Mouse (Mus musculus) layer of hippocampus, adult 9-10 months (tissue): ENCODE results near the gene Foxn1.
A peak's percentile ranks its signal among the peaks of the same experiment; 100 is the strongest.

Experiments used
- DNase-seq: peaks from one replicate; pipeline ENCODE4 v3.0.0; 2022; ENCODE audit warnings: low spot score

The Foxn1 gene

GRCm38 (mm10) chr11:78355471-78356238 lies 30.7 kb downstream of the Foxn1 start:
- no peak for DNase-seq

DNA sequence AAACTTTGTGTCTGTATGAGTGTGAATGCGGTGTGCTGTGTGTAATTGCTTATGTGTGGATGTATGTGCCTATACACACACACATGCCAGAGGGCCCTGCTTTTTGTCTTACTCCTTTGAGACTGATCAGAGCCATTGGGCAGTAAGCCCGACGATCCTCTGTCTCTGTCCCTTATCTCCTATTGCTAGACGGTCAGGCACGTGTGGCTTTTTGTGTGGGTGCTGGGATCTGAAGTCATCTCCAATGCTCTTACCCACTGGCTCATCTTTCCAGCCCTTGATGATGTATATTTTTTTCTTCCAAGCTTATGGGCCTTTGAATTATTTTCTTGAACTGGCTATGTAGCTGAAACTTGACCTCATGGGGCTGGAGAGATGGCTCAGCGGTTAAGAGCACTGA lies 31.5 kb downstream of the Foxn1 start:
- no peak for DNase-seq

DNA sequence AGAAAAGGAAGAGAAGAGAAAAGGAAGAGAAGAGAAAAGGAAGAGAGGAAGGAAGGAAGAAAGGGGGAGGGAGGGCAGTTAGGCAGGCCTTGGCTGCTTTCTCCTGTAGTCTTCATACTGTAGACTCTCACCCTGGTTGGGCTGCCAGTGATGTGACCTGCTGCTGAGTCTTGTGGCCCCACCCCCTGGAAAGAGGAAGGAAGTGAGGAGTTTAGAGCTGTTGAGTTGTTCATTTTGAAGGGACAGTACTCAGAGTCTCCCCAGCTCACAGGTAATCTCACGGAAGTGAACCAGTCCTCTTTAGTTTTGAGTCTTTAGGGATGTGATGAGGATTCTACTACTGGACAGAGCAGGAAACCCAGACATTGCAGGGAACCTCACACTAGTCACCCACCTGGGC lies 33.3 kb downstream of the Foxn1 start:
- no peak for DNase-seq

GRCm38 (mm10) chr11:78349441-78350358 lies 36.7 kb downstream of the Foxn1 start:
- no peak for DNase-seq

DNA sequence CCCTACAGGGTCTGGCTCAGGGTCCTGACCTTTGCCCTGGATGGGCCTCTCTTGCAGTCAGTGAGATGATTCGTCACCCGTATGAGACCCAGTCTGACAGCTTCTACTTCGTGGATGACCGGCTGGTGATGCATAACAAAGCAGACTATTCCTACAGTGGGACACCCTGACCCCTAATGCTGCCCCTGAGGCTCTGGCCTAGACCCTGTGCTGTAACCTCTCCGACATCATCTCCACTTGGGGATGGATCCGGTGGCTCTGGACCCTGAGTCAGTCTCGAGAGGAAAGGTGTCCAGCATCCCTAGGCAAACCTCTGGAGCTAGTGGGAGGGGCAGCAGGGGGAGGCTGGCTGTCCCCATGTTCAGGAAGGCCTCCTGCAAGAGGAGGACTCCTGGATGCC lies 37.9 kb downstream of the Foxn1 start:
- DNase-seq, result no peak

- no peak for DNase-seq
Observed at GRCm38 (mm10) chr11:78347908-78348307, 38.5 kb downstream of the Foxn1 start.

- no peak for DNase-seq
Observed at GRCm38 (mm10) chr11:78347070-78347754, 39.1 kb downstream of the Foxn1 start.

DNA sequence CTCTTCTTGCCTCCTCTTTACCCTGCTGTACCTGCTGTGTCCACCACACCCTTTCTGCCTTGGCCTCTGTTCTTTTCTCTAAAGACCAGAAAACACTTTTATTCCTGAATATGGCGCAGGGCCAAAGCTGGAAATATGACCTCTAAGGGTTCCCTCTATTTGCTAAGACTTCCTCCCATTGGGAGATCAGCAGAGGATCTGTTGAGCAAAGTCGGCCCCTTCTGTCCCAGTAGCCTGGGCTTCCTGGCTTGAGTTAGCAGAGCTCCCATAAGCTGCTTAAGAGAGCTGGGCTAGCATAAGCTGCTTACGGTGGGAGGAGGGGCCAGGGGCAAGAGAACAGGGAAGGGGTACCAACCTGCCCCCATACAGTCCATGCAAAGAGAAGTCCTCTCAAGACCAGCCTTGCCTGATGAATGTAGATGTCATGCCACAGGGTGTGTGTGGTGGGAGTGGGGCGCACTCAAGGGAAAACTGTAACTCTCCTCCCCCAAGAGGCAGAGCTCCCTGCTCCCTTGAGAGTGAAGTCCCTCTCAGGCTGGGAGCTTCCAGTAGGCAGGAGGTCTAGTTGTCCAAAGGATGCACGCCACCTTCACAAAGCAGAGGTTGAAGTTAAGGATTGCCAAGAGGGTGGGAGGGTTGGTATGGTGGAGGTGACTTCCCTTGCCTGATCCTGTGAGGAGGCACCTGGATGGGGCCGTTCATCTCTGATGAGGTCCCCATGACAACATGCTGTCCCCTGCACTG lies 39.9 kb downstream of the Foxn1 start:
- DNase-seq, result no peak

DNA sequence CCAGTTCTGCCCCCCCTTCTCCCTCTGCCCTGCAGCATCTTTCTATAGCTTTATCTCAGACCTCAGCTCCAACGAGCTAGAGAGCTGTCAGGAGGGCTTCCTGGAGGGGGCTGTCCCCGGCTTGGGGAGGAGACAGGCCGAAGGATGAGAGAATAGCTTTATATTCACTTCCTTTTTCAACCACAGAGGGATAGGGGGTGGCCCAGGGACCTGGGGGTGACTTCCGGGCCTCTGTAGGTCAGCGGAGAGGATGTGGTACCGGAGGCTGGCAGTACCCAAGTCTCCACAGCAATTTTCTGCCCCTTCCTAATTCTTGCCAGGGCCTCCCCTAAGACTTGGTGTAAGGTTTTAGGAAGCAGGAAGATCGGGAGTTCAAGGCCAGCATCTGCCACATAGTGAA lies 40.6 kb downstream of the Foxn1 start:
- DNase-seq, result no peak

DNA sequence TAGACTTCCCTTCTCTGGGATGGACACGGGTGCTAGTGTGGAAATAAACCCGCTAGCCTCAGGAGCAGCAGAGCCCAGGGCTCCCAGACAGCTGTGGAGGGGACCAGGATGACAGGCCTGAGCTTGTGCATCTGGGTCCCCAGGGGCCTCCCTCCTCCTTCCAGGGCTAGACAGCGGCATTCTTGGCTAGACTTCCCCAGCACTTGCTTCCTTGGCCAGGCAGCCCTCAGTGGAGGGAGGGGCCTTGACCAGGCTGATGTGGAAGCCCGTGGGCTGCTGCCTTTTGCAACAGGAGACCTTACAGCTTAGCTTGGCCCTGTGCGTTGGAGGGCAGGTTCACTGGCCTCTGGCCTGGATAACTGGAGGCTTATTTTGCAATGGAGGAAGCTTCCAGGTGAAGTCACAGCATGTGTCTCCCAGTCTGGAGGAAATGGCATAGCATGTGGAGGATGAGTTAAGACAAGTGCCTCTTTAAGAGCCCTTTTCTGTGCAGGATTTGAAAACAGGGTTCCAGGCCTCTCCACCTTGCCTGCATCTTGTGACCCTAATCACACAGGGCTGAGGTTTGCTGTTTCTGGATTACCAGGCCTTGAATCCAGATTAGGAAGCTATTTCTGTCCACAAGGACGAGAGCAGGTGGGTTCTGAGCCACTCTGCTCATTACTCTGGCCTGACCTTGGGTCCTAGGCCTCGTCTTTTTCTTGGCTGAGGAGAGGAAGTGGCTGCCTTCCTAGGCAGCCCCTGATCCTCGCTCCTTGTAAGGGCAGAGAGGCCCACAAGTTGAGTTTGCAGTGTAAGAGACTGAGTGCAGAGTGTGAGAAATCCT lies 41.3 kb downstream of the Foxn1 start:
- DNase-seq, result no peak

GRCm38 (mm10) chr11:78344328-78344889 lies 41.9 kb downstream of the Foxn1 start:
- no peak for DNase-seq

- no peak for DNase-seq
Observed at GRCm38 (mm10) chr11:78343381-78344327, 42.7 kb downstream of the Foxn1 start, which contains the start of gene Unc119. Gene Unc119, plus strand, starts transcription at chr11:78343482.

DNA sequence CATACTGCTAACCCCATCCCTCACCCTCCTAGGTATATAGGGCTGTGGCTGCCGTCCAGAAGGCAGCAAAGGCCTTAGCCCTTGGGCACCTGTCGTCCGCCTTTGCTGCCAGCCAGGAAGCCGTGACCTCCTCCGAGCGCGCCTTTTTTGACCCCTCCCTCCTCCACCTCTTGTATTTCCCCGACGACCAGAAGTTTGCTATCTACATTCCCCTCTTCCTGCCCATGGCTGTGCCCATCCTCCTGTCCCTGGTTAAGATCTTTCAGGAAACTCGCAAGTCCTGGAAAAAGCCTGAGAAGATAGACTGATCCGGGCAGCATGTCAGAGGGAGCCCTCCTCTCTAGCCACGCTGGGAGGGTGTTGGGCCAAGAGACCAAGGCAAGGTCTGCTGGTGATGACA lies 44.7 kb downstream of the Foxn1 start:
- no peak for DNase-seq

GRCm38 (mm10) chr11:78337040-78337439 lies 49.3 kb downstream of the Foxn1 start:
- no peak for DNase-seq

- DNase-seq, result no peak
Observed at GRCm38 (mm10) chr11:78333992-78334391, 52.4 kb downstream of the Foxn1 start.

- no peak for DNase-seq
Observed at GRCm38 (mm10) chr11:78332676-78333075, 53.7 kb downstream of the Foxn1 start.

DNA sequence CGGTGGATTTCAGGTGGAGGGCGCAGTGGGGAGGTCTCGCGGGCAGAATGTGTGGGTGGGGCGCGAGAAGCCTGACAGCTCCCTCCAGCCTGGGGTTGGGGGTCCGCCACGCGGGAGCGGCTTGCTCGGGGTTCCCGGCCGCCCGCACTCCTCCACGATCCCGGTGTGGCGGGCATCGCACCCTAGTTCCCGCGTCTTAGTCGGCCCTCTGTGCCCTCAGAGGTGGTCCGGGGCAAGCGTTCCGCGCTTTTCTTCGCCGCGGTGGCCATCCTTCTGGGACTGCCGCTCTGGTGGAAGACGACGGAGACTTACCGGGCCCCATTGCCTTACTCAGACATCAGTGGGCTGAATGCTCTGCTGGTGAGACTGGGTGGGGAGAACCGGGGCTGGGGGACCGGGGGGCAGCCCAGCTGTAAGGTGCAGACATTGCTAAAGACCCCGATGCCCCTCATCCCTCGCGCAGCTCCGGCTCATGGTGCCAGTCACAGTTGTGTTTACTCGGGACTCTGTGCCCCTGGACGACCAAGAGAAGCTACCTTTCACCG lies 57.8 kb downstream of the Foxn1 start:
- no peak for DNase-seq

GRCm38 (mm10) chr11:78327634-78328511 lies 58.5 kb downstream of the Foxn1 start, which contains the start of gene Pigs:
Gene Pigs, plus strand, starts transcription at chr11:78328415.
- DNase-seq, result peak; percentile 86
